Mouse (Mus musculus) frontal cortex, adult 2 months (tissue): Measurements from ENCODE around the gene Gng10. TPM values are rescaled to one million over a fixed set of nuclear protein-coding genes. Genes with fewer than 3 reads are reported as not detected.

ENCODE experiments used
- DNase-seq, 2 experiments: peaks; one replicate each; pipeline ENCODE4 v3.0.0; 2022; ENCODE audit warnings: low spot score in 1 of 2; ENCODE audit errors: extremely low spot score in 1 of 2
- polyA plus RNA-seq: library from polyadenylated mRNA; depleted of rRNA; stranded (reverse); fragments of >200 nt; gene quantifications from 2 replicates; pipeline ENCODE4 v1.2.3, GENCODE M21; 2012; rRNA removed

Gene Gng10
- 69.4 and 69.7 TPM in 2 replicates for polyA plus RNA-seq

GRCm38 (mm10) chr4:59034918-59035785, at the start of gene Gng10:
TSS of gene Gng10 (plus strand) at chr4:59035088.
- peak; percentile 20 to 65 for DNase-seq

GRCm38 (mm10) chr4:58985157-58985648, 49.7 kb upstream of the Gng10 start:
- peak; percentile 29 to 88 for DNase-seq

GRCm38 (mm10) chr4:58986540-58987190, 48.2 kb upstream of the Gng10 start, which contains the start of gene Ptgr1:
TSS of gene Ptgr1 (minus strand) at chr4:58987119.
- peak; percentile 24 to 87 for DNase-seq

GRCm38 (mm10) chr4:58989303-58989898, 45.5 kb upstream of the Gng10 start:
- no peak for DNase-seq

GRCm38 (mm10) chr4:58990609-58991434, 44.1 kb upstream of the Gng10 start:
- no peak for DNase-seq

GRCm38 (mm10) chr4:58992195-58992594, 42.7 kb upstream of the Gng10 start:
- DNase-seq = no peak

GRCm38 (mm10) chr4:58994762-58995161, 40.1 kb upstream of the Gng10 start, which contains the start of gene Dnajc25:
TSS of gene Dnajc25 (plus strand) at chr4:58995062.
- DNase-seq = no peak

- no peak for DNase-seq
These were observed 39.6 kb upstream of the Gng10 start for GRCm38 (mm10) chr4:58995251-58995693.

GRCm38 (mm10) chr4:58997081-58997480, 37.8 kb upstream of the Gng10 start:
- no peak for DNase-seq

GRCm38 (mm10) chr4:58998688-58999087, 36.2 kb upstream of the Gng10 start:
- DNase-seq = no peak

- peak; percentile 44 to 91 for DNase-seq
These were observed 35.2 kb upstream of the Gng10 start for GRCm38 (mm10) chr4:58999686-59000085.

GRCm38 (mm10) chr4:59000614-59001013, 34.3 kb upstream of the Gng10 start:
- no peak for DNase-seq

GRCm38 (mm10) chr4:59002948-59003805, 31.7 kb upstream of the Gng10 start, which contains the start of gene Gm20503:
TSS of gene Gm20503 (plus strand) at chr4:59003210.
- peak; percentile 79 to 91 for DNase-seq

- DNase-seq = no peak
These were observed 31.1 kb upstream of the Gng10 start for GRCm38 (mm10) chr4:59003806-59004200.

GRCm38 (mm10) chr4:59006211-59006610, 28.7 kb upstream of the Gng10 start:
- DNase-seq = no peak

GRCm38 (mm10) chr4:59007016-59007415, 27.9 kb upstream of the Gng10 start:
- no peak for DNase-seq

- no peak for DNase-seq
These were observed 26.9 kb upstream of the Gng10 start for GRCm38 (mm10) chr4:59007974-59008373.

- no peak for DNase-seq
These were observed 25.7 kb upstream of the Gng10 start for GRCm38 (mm10) chr4:59009186-59009585.

GRCm38 (mm10) chr4:59009696-59010095, 25.2 kb upstream of the Gng10 start:
- DNase-seq = no peak
